Mouse (Mus musculus): ENCODE data around the gene Csnk1d.
A peak's percentile ranks its signal among the peaks of the same experiment; 100 is the strongest.

Gene Csnk1d

GRCm38 (mm10) chr11:120987608-120988007 lies 3.5 kb downstream of the Csnk1d start:
- no peak for DNase-seq (ENCODE audit: low spot score in 2 of 2)

GRCm38 (mm10) chr11:120984448-120985330 lies 6.4 kb downstream of the Csnk1d start:
- DNase-seq (ENCODE audit: low spot score in 2 of 2), result peak in 1 of 2 experiments; percentile 41

DNA sequence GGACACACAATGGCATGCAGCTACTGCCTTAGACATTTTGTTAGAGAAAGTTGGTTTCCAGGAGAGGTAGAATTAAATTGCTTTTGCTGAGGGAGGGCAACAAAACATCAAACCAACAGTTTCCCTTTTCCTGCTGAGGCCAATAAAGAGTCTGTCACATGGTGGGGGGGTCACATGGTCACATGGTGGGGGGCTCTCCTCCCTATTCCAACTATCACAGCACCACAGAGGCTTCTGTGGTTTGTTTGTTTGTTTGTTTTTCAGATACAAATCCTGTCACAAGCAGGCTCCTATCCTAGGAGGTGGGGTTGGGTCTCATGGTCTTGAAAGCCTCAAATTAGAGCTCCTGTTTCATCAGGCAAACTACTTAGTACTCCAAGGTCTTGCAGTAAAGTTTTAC lies 8.7 kb downstream of the Csnk1d start:
- DNase-seq (ENCODE audit: low spot score in 2 of 2), result no peak

DNA sequence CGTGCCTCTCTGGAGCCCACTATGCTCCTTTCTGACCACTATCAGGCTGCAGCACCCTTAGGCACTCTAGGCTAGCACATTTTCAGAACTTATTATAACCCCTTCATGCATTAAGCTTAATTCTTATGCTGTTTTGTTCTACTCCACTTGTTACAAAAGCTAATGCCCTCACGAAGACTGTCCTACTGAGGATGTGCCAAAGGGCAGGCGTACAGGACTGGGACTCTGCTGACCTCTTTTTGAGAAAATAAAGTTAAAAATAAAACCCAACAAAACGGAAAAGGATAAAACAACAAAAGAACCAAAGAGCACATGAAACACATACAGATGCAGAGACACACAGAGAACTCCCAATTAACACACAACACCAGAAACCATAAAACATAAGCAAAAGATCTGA lies 9.5 kb downstream of the Csnk1d start:
- DNase-seq (ENCODE audit: low spot score in 2 of 2), result no peak

- DNase-seq (ENCODE audit: low spot score in 2 of 2), result no peak
Observed at GRCm38 (mm10) chr11:120980427-120981035, 10.6 kb downstream of the Csnk1d start.

- DNase-seq (ENCODE audit: low spot score in 2 of 2), result no peak
Observed at GRCm38 (mm10) chr11:120979711-120980426, 11.3 kb downstream of the Csnk1d start.

DNA sequence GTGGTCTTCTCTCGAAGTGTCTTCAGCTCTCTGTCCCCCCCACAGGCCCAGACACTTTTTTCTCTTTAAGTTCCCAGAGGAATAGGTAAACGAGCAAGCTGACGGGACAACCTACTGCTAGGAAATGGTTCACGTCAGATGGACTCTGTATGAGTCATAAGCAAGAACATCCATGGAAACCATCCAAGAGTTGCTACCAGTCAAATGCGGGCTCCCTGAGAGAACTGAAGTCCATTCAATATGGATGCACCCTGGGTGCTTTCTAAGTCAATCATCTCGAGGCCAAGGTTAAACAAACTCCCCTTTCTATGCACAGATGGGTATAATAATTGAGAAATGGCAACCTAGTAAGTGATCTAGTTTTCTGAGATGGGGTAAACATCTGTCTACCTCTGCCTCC lies 17.8 kb downstream of the Csnk1d start:
- DNase-seq (ENCODE audit: low spot score in 2 of 2), result no peak

DNA sequence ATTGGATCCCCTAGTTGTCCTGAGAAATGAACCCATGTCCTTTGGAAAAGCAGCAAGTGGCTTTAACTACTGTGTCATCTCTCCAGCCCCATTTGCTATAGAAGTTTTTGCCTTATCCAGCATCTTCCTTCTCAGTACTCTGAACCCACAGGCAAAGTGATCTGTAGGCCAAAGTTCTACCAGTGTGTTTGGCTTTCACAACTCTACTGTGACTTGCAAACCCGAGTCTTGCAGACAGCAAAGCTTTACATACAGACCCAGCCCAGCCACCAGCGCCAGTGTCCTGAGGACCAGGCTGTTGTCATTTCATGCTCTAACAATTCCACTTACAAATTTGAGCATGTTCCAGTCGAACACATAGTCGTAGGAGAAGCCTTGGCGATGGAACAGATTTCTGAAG lies 19.9 kb downstream of the Csnk1d start:
- DNase-seq (ENCODE audit: low spot score in 2 of 2), result no peak

GRCm38 (mm10) chr11:120969742-120970141 lies 21.4 kb downstream of the Csnk1d start:
- no peak for DNase-seq (ENCODE audit: low spot score in 2 of 2)

DNA sequence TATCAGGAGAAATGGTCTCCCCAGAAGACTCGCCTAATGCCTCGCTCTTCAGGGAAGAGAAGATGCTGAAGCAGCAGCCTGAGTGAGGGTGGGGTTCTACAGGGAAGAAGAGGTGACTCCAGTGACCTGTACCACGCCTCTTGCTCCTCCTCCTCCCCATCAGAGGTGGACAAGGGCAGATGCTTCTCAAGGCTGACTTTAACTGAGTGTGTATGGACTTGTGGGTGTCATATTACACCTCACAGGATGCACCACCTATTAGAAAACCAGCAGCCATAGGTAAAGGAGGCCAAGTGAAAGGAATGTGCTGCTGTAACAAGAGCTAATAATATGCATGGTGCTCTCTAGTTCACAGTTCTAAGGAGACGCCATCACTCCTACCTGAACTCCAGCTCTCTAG lies 25.5 kb downstream of the Csnk1d start:
- DNase-seq (ENCODE audit: low spot score in 2 of 2), result no peak

DNA sequence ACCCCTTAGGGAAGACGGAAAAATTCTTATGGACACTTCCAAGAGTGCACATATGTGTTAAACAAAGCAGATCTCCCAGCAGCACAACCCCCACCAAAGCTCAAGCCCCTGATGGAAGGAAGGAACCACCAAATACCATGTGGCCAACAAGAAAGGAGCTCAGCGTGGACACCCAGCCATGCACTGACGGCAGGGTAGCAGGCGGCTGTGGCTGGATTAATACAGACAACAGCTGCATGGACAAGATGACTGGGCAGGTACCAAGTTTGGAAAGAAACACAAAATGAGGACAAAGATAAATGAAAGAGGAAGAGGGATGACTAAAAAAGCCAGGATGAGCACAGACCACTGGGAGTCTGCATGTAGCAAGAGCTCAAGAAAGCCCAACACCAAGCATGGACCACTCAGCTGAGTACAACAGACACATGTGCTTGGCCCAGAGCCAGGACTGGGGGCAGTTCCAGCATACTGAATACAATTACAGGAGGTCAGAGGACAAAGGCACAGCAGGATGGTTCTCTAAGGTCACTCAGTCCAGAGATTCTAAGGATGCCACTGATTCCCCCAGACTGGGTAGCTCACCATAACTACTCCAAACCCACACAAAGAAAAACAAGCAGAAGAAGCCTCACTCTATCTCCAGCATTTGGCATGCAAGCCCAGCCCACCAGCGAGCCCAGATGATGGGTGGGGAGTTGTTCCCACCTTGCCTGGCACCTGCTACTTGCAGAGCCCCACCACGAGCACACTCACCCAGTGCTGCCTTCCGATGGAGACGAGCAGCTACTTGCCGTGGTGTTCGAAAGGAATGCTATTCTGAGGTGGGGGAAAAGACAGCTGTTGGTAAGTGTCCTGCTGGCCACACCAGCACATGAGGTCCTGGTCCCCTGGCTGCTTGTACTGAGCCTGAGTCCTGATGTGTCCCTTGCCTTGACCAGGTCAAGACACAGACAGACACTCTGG lies 26.7 kb downstream of the Csnk1d start:
- no peak for DNase-seq (ENCODE audit: low spot score in 2 of 2)

DNA sequence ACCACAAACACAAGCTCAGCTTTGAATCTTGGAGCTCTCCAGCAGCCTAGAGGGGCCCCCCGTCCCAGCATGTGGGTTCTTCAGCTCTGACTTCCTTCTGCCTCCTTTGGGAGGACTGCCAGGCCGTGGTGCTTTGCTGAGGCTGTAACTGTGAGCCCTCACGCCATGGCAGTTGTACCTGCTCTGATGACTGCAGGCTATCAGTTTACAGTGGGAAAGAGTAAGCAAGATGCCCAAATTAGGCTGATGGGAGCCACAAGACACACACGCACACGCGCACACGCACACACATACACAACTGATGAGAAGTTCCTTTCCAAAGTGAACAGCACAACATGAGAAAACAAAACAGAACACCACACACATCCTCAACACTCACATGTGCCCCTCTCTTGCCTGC lies 28.2 kb downstream of the Csnk1d start:
- no peak for DNase-seq (ENCODE audit: low spot score in 2 of 2)

DNA sequence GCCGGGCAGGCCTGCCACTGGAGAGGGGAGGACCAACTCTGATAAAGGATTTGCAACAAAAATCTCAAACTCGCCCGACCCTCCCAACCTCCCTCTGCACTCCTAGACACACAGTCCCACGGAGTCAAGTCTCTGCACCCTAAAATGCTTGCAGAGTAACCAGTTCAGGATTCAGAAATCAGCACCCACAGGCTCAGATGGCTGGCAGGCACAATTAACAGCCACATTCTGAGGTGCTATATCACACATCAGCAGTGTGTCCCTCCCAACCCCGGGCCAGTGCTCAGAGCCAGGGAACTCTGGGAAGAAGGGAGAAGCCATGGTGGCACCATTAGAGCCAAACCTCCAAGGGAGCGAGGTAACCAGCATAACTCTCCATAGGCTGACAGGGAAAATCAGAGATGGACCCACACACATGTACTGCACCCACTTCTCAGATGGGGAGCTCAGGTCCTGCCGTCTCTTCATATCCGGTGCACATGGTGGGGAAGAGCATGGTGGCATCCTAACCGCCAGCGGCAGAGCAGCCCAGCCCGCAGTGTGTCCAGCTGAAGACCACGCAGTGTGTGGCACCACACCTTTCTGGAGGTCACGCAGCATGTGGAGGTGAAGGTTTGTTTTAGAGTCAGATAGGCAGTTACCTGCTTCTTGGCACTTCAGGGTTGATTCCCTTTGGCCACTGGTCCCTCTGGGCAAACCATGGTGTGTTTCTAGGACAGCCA lies 28.9 kb downstream of the Csnk1d start:
- no peak for DNase-seq (ENCODE audit: low spot score in 2 of 2)

DNA sequence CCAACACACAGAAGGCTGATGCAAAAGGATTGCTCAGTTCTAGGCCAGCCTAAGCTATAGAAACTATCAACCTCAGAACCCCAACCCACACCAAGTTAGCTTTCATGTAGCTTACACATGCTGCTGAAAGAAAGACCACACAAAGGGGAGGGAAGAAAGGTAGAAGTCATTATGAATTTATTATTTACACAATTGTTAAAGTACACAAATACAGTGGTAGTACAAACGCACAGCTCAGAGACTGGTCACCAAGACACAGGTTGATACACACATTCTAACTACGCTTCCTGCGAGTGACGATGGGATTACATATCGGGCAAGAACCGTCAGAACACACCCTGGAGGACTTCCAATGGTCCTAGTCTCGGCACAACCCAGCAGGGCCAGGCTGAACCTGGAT lies 29.5 kb downstream of the Csnk1d start:
- no peak for DNase-seq (ENCODE audit: low spot score in 2 of 2)

DNA sequence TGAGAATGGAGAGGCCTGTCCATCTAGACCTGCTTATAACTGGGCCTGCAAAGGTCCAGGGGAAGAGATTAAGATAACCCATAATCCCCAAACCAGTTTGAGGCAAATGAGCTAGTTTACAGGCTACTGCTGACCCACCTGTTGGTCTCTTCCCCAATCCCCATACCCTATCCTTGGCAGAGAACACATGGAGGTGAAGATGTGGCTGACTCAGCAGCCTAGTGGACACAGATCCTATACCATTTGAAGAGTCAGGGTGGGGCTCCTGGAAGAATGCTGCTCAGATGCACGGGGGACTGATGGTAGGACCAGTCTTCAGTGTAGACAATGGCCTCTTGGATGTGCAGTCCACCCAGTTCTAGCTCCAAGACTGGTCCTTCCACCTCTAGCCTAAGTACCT lies 30.9 kb downstream of the Csnk1d start:
- no peak for DNase-seq (ENCODE audit: low spot score in 2 of 2)

DNA sequence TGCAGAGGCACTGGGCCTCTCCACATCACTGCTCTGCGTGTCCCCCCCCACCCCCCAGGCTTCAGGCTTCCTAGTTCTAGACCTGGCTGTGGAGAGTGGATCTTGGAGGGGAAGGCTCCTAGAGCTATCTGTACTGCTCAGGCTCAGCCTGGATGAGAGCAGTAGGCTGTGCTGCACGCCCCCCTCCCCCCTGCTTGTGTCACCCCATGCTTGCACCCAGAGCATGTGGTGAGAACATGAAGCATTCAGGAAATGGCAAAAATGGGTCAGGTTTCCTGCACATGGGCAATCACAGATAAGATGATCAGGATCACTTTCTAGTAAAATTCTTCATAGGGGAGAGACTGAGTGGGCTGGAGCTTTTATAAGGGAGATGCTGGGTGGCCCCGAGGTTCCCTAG lies 31.6 kb downstream of the Csnk1d start:
- no peak for DNase-seq (ENCODE audit: low spot score in 2 of 2)

GRCm38 (mm10) chr11:120959066-120959465 lies 32.1 kb downstream of the Csnk1d start:
- DNase-seq (ENCODE audit: low spot score in 2 of 2), result no peak

GRCm38 (mm10) chr11:120957731-120958257 lies 33.3 kb downstream of the Csnk1d start:
- DNase-seq (ENCODE audit: low spot score in 2 of 2), result peak in 1 of 2 experiments; percentile 43

DNA sequence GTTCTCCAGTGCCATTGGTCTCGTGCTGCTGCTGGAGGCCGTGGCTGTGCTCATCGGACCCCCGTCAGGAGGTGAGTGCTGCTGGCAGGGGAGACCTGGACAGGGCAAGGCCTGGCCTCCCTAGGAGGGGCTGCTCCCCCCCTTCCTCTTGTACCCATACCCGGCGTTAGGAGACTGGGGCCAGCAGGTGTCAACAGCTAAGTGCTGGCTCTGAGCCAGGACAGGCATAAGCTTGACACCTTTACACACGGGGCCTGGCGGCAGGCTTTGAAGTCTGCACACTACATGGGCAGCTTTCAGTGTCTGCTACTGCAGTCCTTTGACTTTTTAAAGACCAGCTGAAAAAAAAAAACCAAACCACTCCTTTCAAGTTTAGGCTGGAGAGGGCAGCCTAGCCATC lies 34.1 kb downstream of the Csnk1d start:
- no peak for DNase-seq (ENCODE audit: low spot score in 2 of 2)

GRCm38 (mm10) chr11:120955701-120956100 lies 35.4 kb downstream of the Csnk1d start:
- DNase-seq (ENCODE audit: low spot score in 2 of 2), result no peak

- peak; percentile 37 to 47 for DNase-seq (ENCODE audit: low spot score in 2 of 2)
Observed at GRCm38 (mm10) chr11:120954936-120955335, 36.2 kb downstream of the Csnk1d start.
